Mouse (Mus musculus): ENCODE results near the gene Asb5. TPM values are rescaled to one million over a fixed set of nuclear protein-coding genes. Genes with fewer than 3 reads are reported as not detected.
"Not testable (repeated sequence)": the region's sequence is repeated elsewhere in the genome, so short reads cannot be mapped to it uniquely, and the experiment has no call there.

The Asb5 gene
- polyA plus RNA-seq, 1 experiment from 2014 or later: 5.3 TPM

DNA sequence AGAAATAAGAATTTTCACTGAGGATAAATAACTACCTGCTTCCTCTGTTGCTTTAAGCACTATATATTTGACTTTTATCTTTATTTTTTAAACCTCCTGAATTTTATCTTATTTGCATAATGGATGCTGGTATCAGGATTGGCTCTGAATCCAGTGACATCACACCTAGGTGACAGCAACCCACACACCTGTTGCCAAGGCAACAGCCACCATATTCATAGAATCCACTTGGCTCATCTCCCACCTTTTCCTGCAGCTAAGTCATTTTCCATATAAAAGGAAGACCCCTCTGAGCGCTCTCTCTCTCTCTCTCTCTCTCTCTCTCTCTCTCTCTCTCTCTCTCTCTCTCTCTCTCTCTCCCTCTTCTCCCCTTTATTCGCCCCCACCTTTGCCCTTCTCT is 67.6 kb downstream of the Asb5 start:
- H3K9ac ChIP-seq (replicated peaks): no peak overlapping the region
- no peaks in the 10 kb centered on the region for H3K9me3 ChIP-seq
- no peak overlapping the region for H3K27ac ChIP-seq
- ATAC-seq: no peak
- H3K4me2 ChIP-seq (replicated peaks): no peak overlapping the region
- WGBS: 96% methylated on average over 2 of the region's 2 CpGs
- no peaks in the 10 kb centered on the region for H3K36me3 ChIP-seq
- H3K27me3 ChIP-seq: no peaks in the 10 kb centered on the region
- no peak overlapping the region for H3K4me3 ChIP-seq (replicated peaks)
- H3K4me1 ChIP-seq (replicated peaks): peaks cover 19% of the 10 kb centered on the region

DNA sequence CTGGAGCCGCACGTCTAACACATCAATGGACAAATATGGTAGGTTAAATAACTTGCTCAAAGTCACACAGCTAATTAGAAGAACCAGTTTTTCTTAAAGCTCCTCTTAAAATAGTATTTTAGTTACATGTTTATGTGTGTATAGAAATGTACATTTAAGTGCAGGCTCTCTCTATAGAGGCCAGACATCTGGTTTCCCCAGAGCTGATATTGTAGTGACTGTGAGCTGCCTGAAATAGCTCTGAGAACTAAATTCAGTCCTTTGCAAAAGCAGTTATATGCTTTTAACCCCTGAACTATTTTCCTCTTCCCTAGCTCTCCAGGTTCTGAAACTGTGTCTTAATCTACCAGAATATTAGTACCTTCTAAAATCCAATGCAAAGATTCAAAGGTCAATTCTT is 68.0 kb downstream of the Asb5 start:
- ATAC-seq: no peak
- H3K27ac ChIP-seq: no peak overlapping the region
- WGBS: 92% methylated on average over 2 of the region's 2 CpGs
- H3K27me3 ChIP-seq: no peaks in the 10 kb centered on the region
- H3K36me3 ChIP-seq: no peaks in the 10 kb centered on the region
- no peaks in the 10 kb centered on the region for H3K9me3 ChIP-seq
- peaks cover 19% of the 10 kb centered on the region for H3K4me1 ChIP-seq (replicated peaks)
- H3K4me2 ChIP-seq (replicated peaks): no peak overlapping the region
- no peak overlapping the region for H3K9ac ChIP-seq (replicated peaks)
- no peak overlapping the region for H3K4me3 ChIP-seq (replicated peaks)

DNA sequence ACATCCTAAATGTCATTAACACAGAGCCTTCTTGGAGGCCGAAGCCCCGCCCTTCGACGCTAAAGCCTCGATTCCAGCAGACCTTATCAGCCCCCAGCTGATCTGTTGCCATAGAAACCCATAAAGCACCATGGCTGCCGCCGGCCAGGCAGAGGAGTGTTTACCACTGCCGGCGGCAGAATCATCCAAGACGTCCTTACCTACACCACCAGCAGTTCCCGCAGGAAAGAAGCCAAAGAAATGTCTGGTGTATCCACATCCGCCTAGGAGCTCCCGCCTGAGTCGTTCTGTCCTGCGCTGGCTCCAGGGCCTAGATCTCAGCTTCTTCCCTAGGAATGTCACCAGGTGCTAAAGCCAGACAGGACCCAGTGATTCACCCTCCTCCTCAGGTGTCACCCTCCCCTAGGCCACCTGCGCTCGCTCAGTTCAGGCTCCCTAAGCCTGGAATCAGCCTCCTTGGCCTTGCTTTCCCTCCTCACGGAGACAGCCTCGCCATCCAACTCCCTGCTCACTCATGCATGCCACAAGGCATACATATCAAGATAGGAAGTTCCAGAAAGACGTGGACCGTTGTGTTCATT is 71.4 kb downstream of the Asb5 start, which contains the start of gene Spata4:
TSS of gene Spata4 (plus strand) at position 111 of the 581 bp plus-strand sequence.
- no peaks in the 10 kb centered on the region for H3K9me3 ChIP-seq
- peak within 1 kb of the TSS; percentile 39 for H3K4me3 ChIP-seq (replicated peaks)
- WGBS: 5% methylated on average over 21 of the region's 21 CpGs
- H3K4me2 ChIP-seq (replicated peaks): peak within 1 kb of the TSS; percentile 68
- ATAC-seq: peak; percentile 96
- H3K4me1 ChIP-seq (replicated peaks): peaks cover 8% of the 10 kb centered on the region
- peak within 1 kb of the TSS; percentile 47; the same call in 1 of the 2 replicates for H3K27ac ChIP-seq
- H3K36me3 ChIP-seq: no peaks in the 10 kb centered on the region
- no peaks in the 10 kb centered on the region for H3K27me3 ChIP-seq
- peak within 1 kb of the TSS; percentile 64 for H3K9ac ChIP-seq (replicated peaks)

DNA sequence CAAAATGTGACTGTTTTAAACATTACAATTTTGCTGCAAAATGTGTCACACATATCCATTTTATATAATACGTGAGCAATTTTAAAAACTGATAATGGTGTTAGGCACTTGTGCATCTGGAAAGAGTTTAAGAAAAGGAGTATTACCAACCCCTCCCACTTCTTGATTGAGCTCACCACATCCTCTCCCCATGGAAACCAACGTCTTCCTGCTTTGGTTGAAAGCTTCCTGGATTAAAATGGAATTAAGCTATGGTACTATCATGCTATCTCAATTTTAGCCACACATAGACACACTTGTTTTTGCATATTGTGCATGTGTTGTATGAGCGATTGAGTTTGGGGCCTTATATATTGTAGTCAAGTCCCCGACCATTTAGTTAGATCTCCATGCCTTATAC is 74.1 kb downstream of the Asb5 start:
- no peaks in the 10 kb centered on the region for H3K36me3 ChIP-seq
- 83% methylated on average over 4 of the region's 4 CpGs for WGBS
- peaks cover 8% of the 10 kb centered on the region for H3K4me1 ChIP-seq (replicated peaks)
- H3K4me3 ChIP-seq (replicated peaks): no peak overlapping the region
- H3K27ac ChIP-seq: no peak overlapping the region
- H3K9ac ChIP-seq (replicated peaks): no peak overlapping the region
- H3K4me2 ChIP-seq (replicated peaks): no peak overlapping the region
- no peaks in the 10 kb centered on the region for H3K27me3 ChIP-seq
- no peak for ATAC-seq
- H3K9me3 ChIP-seq: no peaks in the 10 kb centered on the region

DNA sequence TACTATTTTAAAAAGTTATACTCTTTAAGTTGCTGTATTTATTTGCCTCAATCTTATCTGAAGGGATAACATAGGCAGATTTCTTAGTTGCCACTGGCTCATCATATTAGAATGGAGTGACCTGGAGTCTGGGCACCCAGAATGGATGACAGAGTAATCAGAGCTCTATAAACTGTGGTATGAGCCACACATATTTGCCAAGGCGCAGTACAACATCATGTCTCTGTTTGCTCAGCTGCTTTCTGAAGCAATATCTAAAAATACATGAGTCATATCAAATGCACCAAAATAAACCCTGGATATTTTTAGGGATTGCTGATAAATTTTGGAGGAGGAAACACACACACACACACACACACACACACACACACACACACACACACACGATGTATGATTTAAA is 80.0 kb downstream of the Asb5 start:
- WGBS: 95% methylated on average over 2 of the region's 2 CpGs
- Histone ChIP-seq H3K4me2 (replicated peaks) (no peak overlapping the region), H3K9me3 (no peaks in the 10 kb centered on the region), H3K36me3 (no peaks in the 10 kb centered on the region), H3K27ac (no peak overlapping the region), H3K4me3 (replicated peaks) (no peak overlapping the region), H3K4me1 (replicated peaks) (no peaks in the 10 kb centered on the region), H3K27me3 (no peaks in the 10 kb centered on the region), H3K9ac (replicated peaks) (no peak overlapping the region)
- no peak for ATAC-seq

DNA sequence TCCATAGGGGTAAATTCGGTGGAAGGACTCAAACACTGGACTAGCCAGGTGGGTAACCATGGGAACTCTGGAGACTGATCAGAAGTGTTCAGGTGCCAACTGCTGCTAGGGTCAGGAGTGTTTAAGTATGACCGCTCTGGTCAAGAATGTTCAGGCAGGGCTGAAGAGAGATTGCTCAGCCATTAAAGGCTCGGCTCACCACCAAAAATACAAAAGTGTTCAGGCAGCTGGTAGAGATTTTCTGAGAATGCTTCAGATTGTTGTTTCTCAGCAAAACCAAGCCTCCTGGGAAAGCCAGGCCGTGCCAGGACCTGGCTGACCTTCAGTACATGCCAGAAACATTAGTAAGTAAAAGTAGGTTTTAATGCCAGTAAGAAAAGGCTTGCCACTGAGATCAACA is 80.9 kb downstream of the Asb5 start:
- H3K4me3 ChIP-seq (replicated peaks): no peak overlapping the region
- no peaks in the 10 kb centered on the region for H3K36me3 ChIP-seq
- no peak overlapping the region for H3K27ac ChIP-seq
- H3K4me1 ChIP-seq (replicated peaks): no peaks in the 10 kb centered on the region
- WGBS: 84% methylated on average over 4 of the region's 4 CpGs
- H3K9ac ChIP-seq (replicated peaks): no peak overlapping the region
- no peaks in the 10 kb centered on the region for H3K27me3 ChIP-seq
- ATAC-seq: no peak
- H3K4me2 ChIP-seq (replicated peaks): no peak overlapping the region
- no peaks in the 10 kb centered on the region for H3K9me3 ChIP-seq

DNA sequence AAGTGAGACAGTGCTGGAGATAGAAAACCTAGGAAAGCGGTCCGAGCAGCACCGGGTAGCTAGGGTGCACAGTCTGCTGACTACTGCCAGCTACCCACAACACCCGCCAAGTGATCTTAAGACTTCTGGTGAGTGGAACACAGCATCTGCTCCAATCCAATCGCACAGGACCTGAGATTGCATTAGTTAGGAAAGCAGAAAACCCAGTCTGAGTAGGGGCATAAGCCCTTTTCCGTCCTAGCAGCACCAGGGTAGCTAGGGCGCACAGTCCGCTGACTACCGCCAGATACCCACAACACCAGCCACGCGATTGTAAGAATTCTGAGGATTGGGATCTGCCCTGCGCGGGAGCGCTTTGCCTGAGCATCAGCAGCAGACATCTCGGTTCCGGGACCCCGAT is 87.3 kb downstream of the Asb5 start:
- not testable (repeated sequence) for H3K27ac ChIP-seq; H3K4me3 ChIP-seq (replicated peaks); H3K4me2 ChIP-seq (replicated peaks); H3K9ac ChIP-seq (replicated peaks); H3K36me3 ChIP-seq; H3K4me1 ChIP-seq (replicated peaks); ATAC-seq; H3K9me3 ChIP-seq; H3K27me3 ChIP-seq
- 87% methylated on average over 17 of the region's 17 CpGs for WGBS

Other genes starting within 250 kb of the Asb5 start
- gene Spcs3, start 418 bp downstream of the Asb5 start, polyA plus RNA-seq (2015; fragmentation: Nextera tagmentation; extraction: Ambion mirVana): 58.4 and 61.9 TPM in 2 replicates
- gene Spata4, start 71.2 kb downstream of the Asb5 start, polyA plus RNA-seq (2015; fragmentation: Nextera tagmentation; extraction: Ambion mirVana): 0.30 and 0.32 TPM in 2 replicates